ENCODE assay signal across 17 mouse cellular contexts in the genomic region with DNA sequence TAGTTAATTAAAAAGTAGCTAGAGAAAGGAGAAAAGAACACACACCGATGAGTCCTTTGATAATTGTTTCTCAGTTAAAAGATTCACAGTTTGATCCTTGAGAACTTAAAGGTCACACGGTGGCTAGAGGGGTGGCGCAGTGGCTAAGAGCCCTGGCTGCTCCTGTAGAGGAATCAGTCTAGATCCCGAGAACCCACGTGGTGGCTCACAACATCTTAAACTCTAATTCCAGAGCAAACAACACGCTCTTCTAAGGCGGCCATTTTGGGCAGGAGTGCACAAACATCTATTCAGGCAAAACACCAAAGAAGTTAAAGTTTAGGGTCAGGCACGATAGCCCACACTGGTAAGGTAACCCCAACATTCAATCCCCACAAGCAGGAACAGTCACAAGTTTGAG. TPM values are rescaled to one million over a fixed set of nuclear protein-coding genes. Genes with fewer than 3 reads are reported as not detected.
DNase-seq lines count a peak whose midpoint lies in the region; ATAC-seq and TF ChIP-seq lines count a peak whose summit lies in the region.
"Had no signal": no experiment of that assay in that cellular context is flagged by ENCODE, and none has a peak within 500 bp of the region (broad histone marks: within the 10 kb centered on the region; RNA-seq: fewer than 3 reads in every experiment).

No protein-coding gene starts in this region.

- H3K27me3 ChIP-seq in heart, adult 2 months (ENCODE audit: control insufficient read depth, insufficient read depth, low read length), result no peaks in the 10 kb centered on the region
- no peaks in the 10 kb centered on the region for H3K27me3 ChIP-seq in kidney, embryonic 14.5 days (ENCODE audit: control insufficient read depth, insufficient read depth, low read length)
- no peaks in the 10 kb centered on the region for H3K27me3 ChIP-seq in limb, embryonic 10.5 days (ENCODE audit: low read depth, poor library complexity, severe bottlenecking)
- H3K27me3 ChIP-seq in liver, postnatal 0 days (ENCODE audit: insufficient read depth, low read length), result no peaks in the 10 kb centered on the region
- H3K27me3 ChIP-seq: stomach, embryonic 15.5 days had no signal

- intact Hi-C loops in heart, adult 2 months (cut with DNase I), result no loop called here
- intact Hi-C loops in heart, postnatal 25 days (cut with DNase I), result no loop called here

- TF ChIP-seq CTCF in heart, adult 2 months (IDR thresholded peaks at IDR 0.05), result no peak
- no peak for TF ChIP-seq CTCF in liver, postnatal 0 days (IDR thresholded peaks at IDR 0.05; ENCODE audit: low read depth)

- peak overlapping the region; percentile 59 for H3K27ac ChIP-seq in heart, adult 2 months
- peak overlapping the region; percentile 19; the same call in 1 of the 2 replicates for H3K27ac ChIP-seq in kidney, embryonic 14.5 days (ENCODE audit: low read depth, low read length)
- peak overlapping the region; percentile 58; the same call in 1 of the 2 replicates for H3K27ac ChIP-seq in limb, embryonic 10.5 days
- no peak overlapping the region for H3K27ac ChIP-seq in liver, postnatal 0 days (ENCODE audit: low read depth)
- H3K27ac ChIP-seq: liver, embryonic 15.5 days; midbrain, embryonic 12.5 days; stomach, embryonic 15.5 days had no signal

- H3K79me2 ChIP-seq in heart, adult 2 months (replicated peaks; ENCODE audit: control insufficient read depth, insufficient read depth, low read length), result no peaks in the 10 kb centered on the region

- no peak for TF ChIP-seq EP300 in heart, adult 2 months (IDR thresholded peaks at IDR 0.05; ENCODE audit: insufficient read depth, low read depth, low read length)
- no peak for TF ChIP-seq EP300 in liver, postnatal 0 days (IDR thresholded peaks at IDR 0.05; ENCODE audit: low read depth)

- H3K36me3 ChIP-seq in heart, adult 2 months (ENCODE audit: control insufficient read depth, insufficient read depth, low read length), result peaks cover 14% of the 10 kb centered on the region
- peaks cover 26% of the 10 kb centered on the region for H3K36me3 ChIP-seq in kidney, embryonic 14.5 days (ENCODE audit: control insufficient read depth, insufficient read depth, low read length)
- H3K36me3 ChIP-seq in limb, embryonic 10.5 days, result peaks cover 63% of the 10 kb centered on the region
- no peaks in the 10 kb centered on the region for H3K36me3 ChIP-seq in liver, postnatal 0 days (replicated peaks; ENCODE audit: insufficient read depth, low read length)
- H3K36me3 ChIP-seq: liver, embryonic 15.5 days; stomach, embryonic 15.5 days had no signal

- no peak for ATAC-seq in kidney, embryonic 14.5 days (ENCODE audit: low FRiP score, low TSS enrichment)
- ATAC-seq in liver, postnatal 0 days, result no peak

- no peak overlapping the region for H3K9ac ChIP-seq in heart, adult 2 months (ENCODE audit: low read depth, low read length)
- no peak overlapping the region for H3K9ac ChIP-seq in kidney, embryonic 14.5 days (ENCODE audit: low read depth, low read length)
- no peak overlapping the region for H3K9ac ChIP-seq in liver, postnatal 0 days (replicated peaks)
- H3K9ac ChIP-seq: liver, embryonic 15.5 days; midbrain, embryonic 12.5 days; stomach, embryonic 15.5 days had no signal

- no peak for DNase-seq in heart, adult 2 months
- no peak for DNase-seq in heart, postnatal 25 days (ENCODE audit: low spot score)
- DNase-seq in kidney, postnatal 10 days, result no peak
- peak; percentile 70 for DNase-seq in R1 (ENCODE audit: low read depth, low spot score)
- no peak for DNase-seq in limb, embryonic 10.5 days (ENCODE audit: low spot score)
- DNase-seq in ovary, postnatal 10 days (ENCODE audit: low spot score), result no peak
- no peak for DNase-seq in liver, postnatal 0 days
- DNase-seq: B cell, adult 2 months; lung, postnatal 4 days; thymus, postnatal 14 days had no signal

- H3K9me3 ChIP-seq in kidney, embryonic 14.5 days (ENCODE audit: control insufficient read depth, low read length), result no peaks in the 10 kb centered on the region
- no peaks in the 10 kb centered on the region for H3K9me3 ChIP-seq in limb, embryonic 10.5 days (replicated peaks)
- no peaks in the 10 kb centered on the region for H3K9me3 ChIP-seq in liver, postnatal 0 days (ENCODE audit: low read length)
- H3K9me3 ChIP-seq: liver, embryonic 15.5 days; midbrain, embryonic 12.5 days; stomach, embryonic 15.5 days had no signal

- peaks cover 1% of the 10 kb centered on the region for H3K4me1 ChIP-seq in heart, adult 2 months (ENCODE audit: control insufficient read depth, insufficient read depth, low read length)
- peaks cover 23% of the 10 kb centered on the region for H3K4me1 ChIP-seq in kidney, embryonic 14.5 days (ENCODE audit: control insufficient read depth, insufficient read depth, low read length)
- peaks cover 31% of the 10 kb centered on the region for H3K4me1 ChIP-seq in limb, embryonic 10.5 days
- H3K4me1 ChIP-seq in liver, postnatal 0 days (ENCODE audit: insufficient read depth), result peaks cover 9% of the 10 kb centered on the region

- peak overlapping the region; percentile 35; the same call in 1 of the 2 replicates for H3K4me3 ChIP-seq in heart, adult 2 months
- no peak overlapping the region for H3K4me3 ChIP-seq in kidney, embryonic 14.5 days (ENCODE audit: low read length)
- no peak overlapping the region for H3K4me3 ChIP-seq in limb, embryonic 10.5 days
- H3K4me3 ChIP-seq in liver, postnatal 0 days (ENCODE audit: low read depth, low read length), result no peak overlapping the region
- H3K4me3 ChIP-seq: liver, embryonic 15.5 days; midbrain, embryonic 12.5 days; stomach, embryonic 15.5 days had no signal

- no peak for TF ChIP-seq POLR2A in heart, adult 2 months (IDR thresholded peaks at IDR 0.05; ENCODE audit: insufficient read depth, low read depth, low read length)

- H3K4me2 ChIP-seq in kidney, embryonic 14.5 days (replicated peaks; ENCODE audit: low read depth, low read length), result peak overlapping the region; percentile 13; the same call in 1 of the 2 replicates
- H3K4me2 ChIP-seq in liver, postnatal 0 days (ENCODE audit: low read depth, low read length), result no peak overlapping the region
- H3K4me2 ChIP-seq: liver, embryonic 15.5 days; midbrain, embryonic 12.5 days; stomach, embryonic 15.5 days had no signal

- WGBS in heart, adult 2 months, result 64% methylated on average over 8 of the region's 8 CpGs
- WGBS in kidney, embryonic 14.5 days, result 79% methylated on average over 8 of the region's 8 CpGs
- 89% methylated on average over 8 of the region's 8 CpGs for WGBS in limb, embryonic 10.5 days
- WGBS in liver, postnatal 0 days (ENCODE audit: insufficient replicate concordance), result 71% methylated on average over 8 of the region's 8 CpGs

RNA-seq across cellular contexts. Expression of a gene that starts 4.2 kb away (rescaled TPM):
- 1,000 to 10,000 TPM; 2,754 to 3,232 TPM for total RNA-seq in heart, adult 2 months (2021)
- 2,197 and 2,972 TPM in 2 replicates for polyA plus RNA-seq in heart, adult 2 months (2012; rRNA removed)
- 1,000 to 10,000 TPM; 2,652 to 2,667 TPM for total RNA-seq in heart, postnatal 25 days (2021)
- polyA plus RNA-seq in kidney, embryonic 14.5 days (2014; fragmentation: Nextera tagmentation; extraction: Ambion mirVana), result 578 and 592 TPM in 2 replicates
- polyA plus RNA-seq in limb, embryonic 10.5 days (2016; fragmentation: Nextera tagmentation; extraction: Ambion mirVana), result 408 and 535 TPM in 2 replicates
- 12.9 and 16.9 TPM in 2 replicates for polyA plus RNA-seq in liver, postnatal 0 days (2015; fragmentation: Nextera tagmentation; extraction: Ambion mirVana)
- total RNA-seq: MEL had no signal

RNA-seq across cellular contexts. Expression of a gene that starts 30.7 kb away (rescaled TPM):
- under 1 TPM; 0.09 to 0.39 TPM for total RNA-seq in heart, adult 2 months (2021)
- polyA plus RNA-seq in heart, adult 2 months (2012; rRNA removed), result 0.50 and 1.0 TPM in 2 replicates
- total RNA-seq in heart, postnatal 25 days (2021), result under 1 TPM in 1 of 2 experiments, not detected in 1; 0.08 TPM
- polyA plus RNA-seq in kidney, embryonic 14.5 days (2014; fragmentation: Nextera tagmentation; extraction: Ambion mirVana), result not detected in 2 replicates
- polyA plus RNA-seq in limb, embryonic 10.5 days (2016; fragmentation: Nextera tagmentation; extraction: Ambion mirVana), result not detected in 2 replicates
- polyA plus RNA-seq in liver, postnatal 0 days (2015; fragmentation: Nextera tagmentation; extraction: Ambion mirVana), result 90.8 and 92.7 TPM in 2 replicates
- total RNA-seq: left cerebral cortex, postnatal 25 days; MEL had no signal
- polyA plus RNA-seq: midbrain, embryonic 12.5 days; small intestine, adult 2 months had no signal

Comparison
In these comparisons a context has a peak if more than half of its experiments do, and no peak if none do; other contexts are left out.
1. RNA of a gene that starts 4.2 kb away (polyA plus RNA-seq): 2,197 to 2,972 TPM in heart, adult 2 months, 578 to 592 TPM in kidney, embryonic 14.5 days and 408 to 535 TPM in limb, embryonic 10.5 days; 12.9 to 16.9 TPM in liver, postnatal 0 days; every median in the first group is over 10 times any median in the second.
2. RNA of a gene that starts 30.7 kb away (polyA plus RNA-seq): 90.8 to 92.7 TPM in liver, postnatal 0 days; 0.50 to 1.0 TPM in heart, adult 2 months, not detected in kidney, embryonic 14.5 days and not detected in limb, embryonic 10.5 days; every median in the first group is over 10 times any median in the second.